Mouse (Mus musculus): ENCODE measurements around the gene Synpr.

DNA sequence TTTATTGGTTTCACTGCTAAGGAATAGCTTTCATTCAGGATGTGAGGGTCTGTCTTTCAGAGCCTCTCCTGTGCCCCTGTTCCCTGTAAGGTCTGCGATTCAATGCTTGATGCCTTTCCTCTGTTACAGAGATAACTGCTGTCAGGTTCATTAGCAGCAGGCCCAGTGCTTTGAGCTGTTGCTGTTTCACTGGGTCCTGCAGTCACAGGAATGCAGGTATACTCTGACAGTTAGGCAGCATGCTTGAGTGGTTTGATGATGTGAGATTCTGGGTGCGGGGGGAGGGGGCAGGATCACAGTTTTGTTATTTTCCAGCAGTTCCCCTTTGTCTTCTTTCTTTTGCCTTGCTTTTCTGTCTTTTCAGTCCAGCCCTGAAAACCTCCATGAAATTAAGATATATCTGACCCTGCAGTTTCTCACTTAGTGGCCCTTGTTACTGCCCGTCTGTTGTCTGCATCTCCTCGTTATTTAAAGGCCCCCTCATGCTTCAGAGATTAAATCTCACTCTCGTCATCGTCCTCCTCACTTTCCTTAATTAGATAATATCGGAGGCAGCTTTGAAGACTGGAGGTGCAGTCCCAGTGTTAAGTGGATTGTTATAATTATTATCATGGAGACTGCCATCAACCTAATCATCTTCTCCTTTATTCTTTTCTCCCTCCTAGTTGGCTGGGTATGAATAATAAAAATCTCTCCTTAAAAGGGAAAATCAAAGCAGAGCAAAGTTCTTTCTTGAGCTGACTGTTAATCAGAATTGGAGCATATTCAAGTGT is 234.8 kb downstream of the Synpr start:
- no peak for TF ChIP-seq CTCF (IDR thresholded peaks at IDR 0.05)
- TF ChIP-seq EP300 (IDR thresholded peaks at IDR 0.05): no peak

Data from lung, postnatal 0 days (tissue).